Mouse (Mus musculus) monocyte, adult 59 days (primary cell): Measurements from ENCODE around the gene Rnaseh2b. TPM values are rescaled to one million over a fixed set of nuclear protein-coding genes. Genes with fewer than 3 reads are reported as not detected.

ENCODE experiments used
- total RNA-seq, 2 experiments: library from RNA; stranded (reverse); gene quantifications; one replicate each; pipeline ENCODE4 v1.2.4; 2023

Rnaseh2b gene
- 10 to 100 TPM; 17.5 to 20.1 TPM for total RNA-seq

GRCm38 (mm10) chr14:62292488-62293339 is at the start of gene Rnaseh2b, which contains the start of gene Dleu7:
Gene Rnaseh2b, plus strand, starts transcription at chr14:62292589.
Gene Dleu7, minus strand, starts transcription at chr14:62293047.

Other genes with a start within 250 kb of the Rnaseh2b start
- gene Dleu7, start 458 bp downstream of the Rnaseh2b start, total RNA-seq, result not detected
- not detected for gene Gucy1b2, start 163.7 kb downstream of the Rnaseh2b start, total RNA-seq